Mouse (Mus musculus): ENCODE results near the gene Gldc.

Gldc gene

GRCm38 (mm10) chr19:30107221-30107845, 67.9 kb downstream of the Gldc start:
- DNase-seq (ENCODE audit: low read depth, low spot score), result no peak

- DNase-seq (ENCODE audit: low read depth, low spot score), result no peak
Observed at GRCm38 (mm10) chr19:30105045-30105842, 70.0 kb downstream of the Gldc start.

GRCm38 (mm10) chr19:30102620-30103019, 72.6 kb downstream of the Gldc start:
- no peak for DNase-seq (ENCODE audit: low read depth, low spot score)

GRCm38 (mm10) chr19:30100571-30100970, 74.7 kb downstream of the Gldc start:
- no peak for DNase-seq (ENCODE audit: low read depth, low spot score)

- no peak for DNase-seq (ENCODE audit: low read depth, low spot score)
Observed at GRCm38 (mm10) chr19:30097039-30097438, 78.2 kb downstream of the Gldc start.

GRCm38 (mm10) chr19:30096186-30096585, 79.0 kb downstream of the Gldc start:
- no peak for DNase-seq (ENCODE audit: low read depth, low spot score)

GRCm38 (mm10) chr19:30091644-30092295, 83.5 kb downstream of the Gldc start:
- DNase-seq (ENCODE audit: low read depth, low spot score), result no peak

- no peak for DNase-seq (ENCODE audit: low read depth, low spot score)
Observed at GRCm38 (mm10) chr19:30090163-30090562, 85.1 kb downstream of the Gldc start.

- no peak for DNase-seq (ENCODE audit: low read depth, low spot score)
Observed at GRCm38 (mm10) chr19:30065797-30066196, 109.4 kb downstream of the Gldc start.

- DNase-seq (ENCODE audit: low read depth, low spot score), result no peak
Observed at GRCm38 (mm10) chr19:30054218-30054617, 121.0 kb downstream of the Gldc start.

- no peak for DNase-seq (ENCODE audit: low read depth, low spot score)
Observed at GRCm38 (mm10) chr19:30051479-30051878, 123.8 kb downstream of the Gldc start.

- no peak for DNase-seq (ENCODE audit: low read depth, low spot score)
Observed at GRCm38 (mm10) chr19:30050584-30050983, 124.6 kb downstream of the Gldc start.
